Mouse (Mus musculus) MEL (cell line): ENCODE measurements around the gene Noxa1. TPM values are rescaled to one million over a fixed set of nuclear protein-coding genes. Genes with fewer than 3 reads are reported as not detected.
A peak's percentile ranks its signal among the peaks of the same experiment; 100 is the strongest.

Source experiments
- DNase-seq: peaks from one replicate; pipeline ENCODE4 v3.0.0; 2011; ENCODE audit warnings: low read depth, low spot score
- H3K27ac ChIP-seq: 2 replicates; pipeline ENCODE4 v1.5.1; 2012; ENCODE audit warnings: low read depth, mild to moderate bottlenecking, control low read depth, low read length, moderate library complexity; ENCODE audit not compliant: control insufficient read depth
- H3K27me3 ChIP-seq, 2 experiments: fragments of 150-350 bp in 1 of 2; sonication (generic) in 1 of 2; 2 replicates each; pipeline ENCODE4 v1.6.1; 2012; ENCODE audit warnings: low read length in 2 of 2, mild to moderate bottlenecking in 2 of 2, improper control_type of control experiment in 1 of 2, moderate library complexity in 1 of 2; ENCODE audit not compliant: insufficient read depth in 2 of 2, control insufficient read depth in 1 of 2
- H3K36me3 ChIP-seq, 2 experiments: 2 replicates each; pipeline ENCODE4 v1.6.1; 2012 to 2014; ENCODE audit warnings: low read length in 2 of 2, improper control_type of control experiment in 1 of 2, inconsistent platforms in 1 of 2, mild to moderate bottlenecking in 1 of 2; ENCODE audit not compliant: insufficient read depth in 2 of 2, control insufficient read depth in 1 of 2
- H3K4me1 ChIP-seq, 2 experiments: fragments of 150-350 bp in 1 of 2; sonication (generic) in 1 of 2; 2 replicates each; pipeline ENCODE4 v1.6.1; 2012; ENCODE audit warnings: low read length in 2 of 2, improper control_type of control experiment in 1 of 2, mild to moderate bottlenecking in 1 of 2; ENCODE audit not compliant: insufficient read depth in 2 of 2, control insufficient read depth in 1 of 2
- H3K4me3 ChIP-seq, 2 experiments: fragments of 150-350 bp in 1 of 2; sonication (generic) in 1 of 2; 2 replicates each; pipeline ENCODE4 v1.5.1; 2012; ENCODE audit warnings: low read depth in 2 of 2, low read length in 2 of 2, mild to moderate bottlenecking in 2 of 2, moderate library complexity in 2 of 2, control low read depth in 1 of 2, improper control_type of control experiment in 1 of 2; ENCODE audit not compliant: control insufficient read depth in 1 of 2, insufficient read depth in 1 of 2
- H3K79me2 ChIP-seq: 2 replicates; pipeline ENCODE4 v1.6.1; 2012; ENCODE audit warnings: mild to moderate bottlenecking, low read length, moderate library complexity; ENCODE audit not compliant: control insufficient read depth, poor library complexity, insufficient read depth
- H3K9ac ChIP-seq: 2 replicates; pipeline ENCODE4 v1.6.1; 2012; ENCODE audit warnings: low read depth, mild to moderate bottlenecking, control low read depth, low read length, moderate library complexity; ENCODE audit not compliant: control insufficient read depth, poor library complexity, severe bottlenecking
- H3K9me3 ChIP-seq: fragments of 150-350 bp; sonication (generic); replicated peaks from 2 replicates; pipeline ENCODE4 v1.6.1; 2012; ENCODE audit warnings: mild to moderate bottlenecking, low read length, improper control_type of control experiment, moderate library complexity; ENCODE audit not compliant: insufficient read depth
- CTCF ChIP-seq, 3 experiments: IDR thresholded peaks in 2 of 3; conservative IDR thresholded peaks in 1 of 3; 2 replicates each; pipeline ENCODE4 v1.5.1; 2011 to 2012; ENCODE audit warnings: low read length in 3 of 3, low read depth in 2 of 3, mild to moderate bottlenecking in 2 of 3, improper control_type of control experiment in 1 of 3, inconsistent platforms in 1 of 3, mixed read lengths in 1 of 3, moderate library complexity in 1 of 3; ENCODE audit not compliant: control insufficient read depth in 1 of 3, insufficient read depth in 1 of 3, poor library complexity in 1 of 3, severe bottlenecking in 1 of 3
- GABPA ChIP-seq: IDR thresholded peaks from 2 replicates; pipeline ENCODE4 v1.6.1; 2012; ENCODE audit warnings: low read depth, mild to moderate bottlenecking, inconsistent platforms, low read length, improper control_type of control experiment, moderate library complexity
- GATA1 ChIP-seq: IDR thresholded peaks from 2 replicates; pipeline ENCODE4 v1.6.1; 2011; ENCODE audit warnings: low read depth, low read length, improper control_type of control experiment
- MAZ ChIP-seq: IDR thresholded peaks from 2 replicates; pipeline ENCODE4 v1.6.1; 2012; ENCODE audit warnings: low read depth, mild to moderate bottlenecking, inconsistent platforms, low read length, improper control_type of control experiment
- MEF2A ChIP-seq: IDR thresholded peaks from 2 replicates; pipeline ENCODE4 v1.6.1; 2014; ENCODE audit warnings: low read depth, mild to moderate bottlenecking, inconsistent platforms, low read length, improper control_type of control experiment; ENCODE audit not compliant: poor library complexity, insufficient replicate concordance, severe bottlenecking; ENCODE audit errors: extremely low read depth
- MYB ChIP-seq: IDR thresholded peaks from 2 replicates; pipeline ENCODE4 v1.6.1; 2011; ENCODE audit warnings: mild to moderate bottlenecking, low read depth, low read length, improper control_type of control experiment
- MYC ChIP-seq: IDR thresholded peaks from 2 replicates; pipeline ENCODE4 v1.6.1; 2011; ENCODE audit warnings: low read depth, mild to moderate bottlenecking, low read length, improper control_type of control experiment, moderate library complexity
- POLR2AphosphoS5 ChIP-seq: IDR thresholded peaks from 2 replicates; pipeline ENCODE4 v1.6.1; 2012; ENCODE audit warnings: low read depth, borderline replicate concordance, mild to moderate bottlenecking, inconsistent platforms, low read length, moderate library complexity, mixed read lengths
- RAD21 ChIP-seq: IDR thresholded peaks from 2 replicates; pipeline ENCODE4 v1.6.1; 2011; ENCODE audit warnings: mild to moderate bottlenecking, low read depth, low read length, improper control_type of control experiment
- RCOR1 ChIP-seq: IDR thresholded peaks from 2 replicates; pipeline ENCODE4 v1.6.1; 2012; ENCODE audit warnings: low read depth, mild to moderate bottlenecking, inconsistent platforms, low read length, improper control_type of control experiment
- SMC3 ChIP-seq: IDR thresholded peaks from 2 replicates; pipeline ENCODE4 v1.6.1; 2011; ENCODE audit warnings: low read depth, low read length, improper control_type of control experiment
- TBP ChIP-seq: IDR thresholded peaks from 2 replicates; pipeline ENCODE4 v1.8.0; 2011; ENCODE audit warnings: low read depth, low read length, improper control_type of control experiment
- TCF12 ChIP-seq: IDR thresholded peaks from 2 replicates; pipeline ENCODE4 v1.6.1; 2014; ENCODE audit warnings: low read depth, mild to moderate bottlenecking, inconsistent platforms, low read length, improper control_type of control experiment, moderate library complexity
- ZC3H11A ChIP-seq: IDR thresholded peaks from 2 replicates; pipeline ENCODE4 v1.6.1; 2012; ENCODE audit warnings: low read depth, mild to moderate bottlenecking, inconsistent platforms, low read length, improper control_type of control experiment
- ZKSCAN1 ChIP-seq: IDR thresholded peaks from 2 replicates; pipeline ENCODE4 v1.6.1; 2012; ENCODE audit warnings: low read depth, mild to moderate bottlenecking, inconsistent platforms, low read length, improper control_type of control experiment, moderate library complexity
- ZNF384 ChIP-seq: IDR thresholded peaks from 2 replicates; pipeline ENCODE4 v1.6.1; 2012; ENCODE audit warnings: low read depth, mild to moderate bottlenecking, inconsistent platforms, low read length, improper control_type of control experiment
- polyA plus RNA-seq, 2 experiments: library from polyadenylated mRNA; stranded (reverse) in 1 of 2; unstranded in 1 of 2; fragments of >175 nt in 1 of 2; fragments of >200 nt in 1 of 2; gene quantifications; 2 replicates each; pipeline versions ENCODE4 v1.2.1 to v1.2.4; 2012; ENCODE audit warnings: low replicate concordance in 2 of 2, low read depth in 1 of 2; ENCODE audit not compliant: insufficient read length in 2 of 2, insufficient read depth in 1 of 2, missing spikeins in 1 of 2
- total RNA-seq: library from RNA; depleted of rRNA; stranded (reverse); fragments of 300-350 nt; gene quantifications from 2 replicates; pipeline ENCODE4 v1.2.3, GENCODE M21; 2012; rRNA removed

Noxa1 gene
- total RNA-seq (0.08 TPM in 1 of 2 replicates, not detected in the other), polyA plus RNA-seq (under 1 TPM in 1 of 2 experiments, not detected in 1; 0.10 TPM)

GRCm38 (mm10) chr2:25095109-25095850, at the start of gene Noxa1:
Gene Noxa1 (minus strand): TSS chr2:25095149.
- no peaks in the 10 kb centered on the region for H3K79me2 ChIP-seq
- no peak within 1 kb of the TSS for H3K27ac ChIP-seq
- no peaks in the 10 kb centered on the region for H3K9me3 ChIP-seq
- H3K27me3 ChIP-seq = peaks cover 0 to 3% of the 10 kb centered on the region in 2 experiments; a peak in 2 of 4 replicates
- no peak within 1 kb of the TSS for H3K4me3 ChIP-seq
- H3K9ac ChIP-seq = no peak within 1 kb of the TSS
- H3K4me1 ChIP-seq = peaks cover 17 to 25% of the 10 kb centered on the region in 2 experiments; a peak in 3 of 4 replicates
- DNase-seq = peak; percentile 41
- no peak for TF ChIP-seq MAZ
- no peak for TF ChIP-seq ZNF384
- TF ChIP-seq SMC3 = no peak
- peak; percentile 9 to 44 (median 14); a peak in 3 of 6 replicates for TF ChIP-seq CTCF (IDR thresholded peaks at IDR 0.05 in 2 of 3, conservative IDR thresholded peaks at IDR 0.05 in 1 of 3; ENCODE audit: control insufficient read depth in 1 of 3, insufficient read depth in 1 of 3, low read depth in 2 of 3, low read length in 3 of 3, poor library complexity in 1 of 3, severe bottlenecking in 1 of 3)
- peaks cover 0 to 25% of the 10 kb centered on the region in 2 experiments; a peak in 2 of 4 replicates for H3K36me3 ChIP-seq

GRCm38 (mm10) chr2:25141921-25142320, 47.0 kb upstream of the Noxa1 start:
- DNase-seq = no peak
- Histone ChIP-seq H3K4me1 (peaks cover 8 to 11% of the 10 kb centered on the region in 2 experiments; a peak in 3 of 4 replicates), H3K27me3 (no peaks in the 10 kb centered on the region), H3K79me2 (no peaks in the 10 kb centered on the region), H3K4me3 (no peak overlapping the region), H3K36me3 (peaks cover 0 to 3% of the 10 kb centered on the region in 2 experiments; a peak in 2 of 4 replicates), H3K9ac (no peak overlapping the region), H3K27ac (no peak overlapping the region), H3K9me3 (no peaks in the 10 kb centered on the region)
- TF ChIP-seq MYB (no peak), SMC3 (no peak), RCOR1 (no peak)

- DNase-seq = peak; percentile 44
- H3K4me3 ChIP-seq = no peak overlapping the region
- H3K27me3 ChIP-seq = no peaks in the 10 kb centered on the region
Observed at GRCm38 (mm10) chr2:25141185-25141584, 46.2 kb upstream of the Noxa1 start.

More at GRCm38 (mm10) chr2:25141185-25141584, 46.2 kb upstream of the Noxa1 start:
- TF ChIP-seq MEF2A (no peak), MYB (no peak), CTCF (IDR thresholded peaks at IDR 0.05 in 2 of 3, conservative IDR thresholded peaks at IDR 0.05 in 1 of 3; ENCODE audit: control insufficient read depth in 1 of 3, insufficient read depth in 1 of 3, low read depth in 2 of 3, low read length in 3 of 3, poor library complexity in 1 of 3, severe bottlenecking in 1 of 3) (peak; percentile 55 to 65 (median 64)), MYC (no peak), TCF12 (no peak), GATA1 (no peak), ZKSCAN1 (no peak), RAD21 (peak; percentile 25), TBP (no peak), GABPA (no peak), SMC3 (peak; percentile 62), ZC3H11A (peak; percentile 26; the same call in 1 of the 2 replicates), POLR2AphosphoS5 (no peak)
- Histone ChIP-seq H3K27ac (no peak overlapping the region), H3K36me3 (peaks cover 0 to 3% of the 10 kb centered on the region in 2 experiments; a peak in 2 of 4 replicates), H3K79me2 (no peaks in the 10 kb centered on the region), H3K9ac (no peak overlapping the region), H3K9me3 (no peaks in the 10 kb centered on the region), H3K4me1 (peaks cover 8 to 11% of the 10 kb centered on the region in 2 experiments; a peak in 3 of 4 replicates)
